Mouse (Mus musculus) retina, postnatal 7 days (tissue): ENCODE results near the gene Peli2.
"Not testable (repeated sequence)": the region's sequence is repeated elsewhere in the genome, so short reads cannot be mapped to it uniquely, and the experiment has no call there.

Experiments used
- DNase-seq: peaks from one replicate; pipeline ENCODE4 v3.0.0-alpha.2; 2012; ENCODE audit warnings: low read depth, low spot score

The Peli2 gene

DNA sequence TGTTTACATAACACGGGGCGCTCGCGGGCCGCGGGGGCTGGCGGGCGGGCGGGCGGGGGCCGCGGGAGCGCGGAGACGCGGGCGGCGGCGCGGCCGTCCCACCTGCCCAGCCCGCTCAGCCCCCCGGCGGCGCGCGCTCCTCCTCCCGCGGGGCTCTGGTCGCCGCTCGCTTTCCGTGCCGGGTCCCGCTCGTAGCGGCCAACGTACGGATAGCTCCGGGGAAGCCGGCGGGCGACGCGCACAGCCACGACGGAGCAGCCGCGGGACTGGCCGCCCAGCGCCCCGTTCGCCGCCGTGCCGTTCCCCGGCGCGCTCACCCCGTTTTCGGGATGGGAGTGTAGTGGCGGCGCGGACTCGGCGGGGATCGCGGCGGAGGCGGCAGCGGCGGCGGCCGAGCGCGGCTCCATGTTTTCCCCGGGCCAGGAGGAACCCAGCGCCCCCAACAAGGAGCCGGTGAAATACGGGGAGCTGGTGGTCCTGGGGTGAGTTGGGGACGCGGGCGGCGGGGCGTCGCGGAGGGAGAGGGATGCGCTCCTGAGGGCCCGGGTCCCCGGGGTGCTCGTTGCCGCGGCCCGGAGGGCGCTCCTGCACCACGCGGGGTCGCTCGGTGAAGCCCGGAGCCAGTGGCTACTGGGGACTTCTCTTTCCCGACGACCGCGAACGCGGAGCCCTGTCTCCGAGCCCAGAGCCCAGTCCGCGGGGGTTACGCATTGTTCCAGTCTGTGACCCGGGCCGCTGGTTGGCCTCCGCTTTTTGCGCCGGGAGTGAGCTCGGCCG lies at the start of gene Peli2:
Gene Peli2, plus strand, starts transcription at position 72 of the 777 bp plus-strand sequence.
- no peak for DNase-seq

DNA sequence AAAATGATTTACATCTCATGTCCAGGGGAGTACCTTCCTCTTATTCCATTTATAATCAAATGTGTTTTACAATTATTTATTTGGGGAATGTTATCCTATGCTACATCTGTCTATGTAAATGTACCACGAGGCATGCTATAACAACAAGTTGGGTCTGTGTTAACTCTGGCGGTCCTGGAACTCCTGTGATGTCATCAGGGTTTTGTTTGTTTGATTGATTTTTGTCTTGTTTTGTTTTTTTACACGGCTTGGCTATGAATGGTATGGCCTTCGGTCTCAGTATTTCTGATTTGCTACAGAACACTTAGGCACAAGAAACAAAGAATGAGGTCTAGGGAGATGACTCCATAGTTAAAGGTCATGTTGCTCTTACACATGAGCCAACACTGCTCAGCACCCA lies 48.5 kb upstream of the Peli2 start:
- DNase-seq = no peak

DNA sequence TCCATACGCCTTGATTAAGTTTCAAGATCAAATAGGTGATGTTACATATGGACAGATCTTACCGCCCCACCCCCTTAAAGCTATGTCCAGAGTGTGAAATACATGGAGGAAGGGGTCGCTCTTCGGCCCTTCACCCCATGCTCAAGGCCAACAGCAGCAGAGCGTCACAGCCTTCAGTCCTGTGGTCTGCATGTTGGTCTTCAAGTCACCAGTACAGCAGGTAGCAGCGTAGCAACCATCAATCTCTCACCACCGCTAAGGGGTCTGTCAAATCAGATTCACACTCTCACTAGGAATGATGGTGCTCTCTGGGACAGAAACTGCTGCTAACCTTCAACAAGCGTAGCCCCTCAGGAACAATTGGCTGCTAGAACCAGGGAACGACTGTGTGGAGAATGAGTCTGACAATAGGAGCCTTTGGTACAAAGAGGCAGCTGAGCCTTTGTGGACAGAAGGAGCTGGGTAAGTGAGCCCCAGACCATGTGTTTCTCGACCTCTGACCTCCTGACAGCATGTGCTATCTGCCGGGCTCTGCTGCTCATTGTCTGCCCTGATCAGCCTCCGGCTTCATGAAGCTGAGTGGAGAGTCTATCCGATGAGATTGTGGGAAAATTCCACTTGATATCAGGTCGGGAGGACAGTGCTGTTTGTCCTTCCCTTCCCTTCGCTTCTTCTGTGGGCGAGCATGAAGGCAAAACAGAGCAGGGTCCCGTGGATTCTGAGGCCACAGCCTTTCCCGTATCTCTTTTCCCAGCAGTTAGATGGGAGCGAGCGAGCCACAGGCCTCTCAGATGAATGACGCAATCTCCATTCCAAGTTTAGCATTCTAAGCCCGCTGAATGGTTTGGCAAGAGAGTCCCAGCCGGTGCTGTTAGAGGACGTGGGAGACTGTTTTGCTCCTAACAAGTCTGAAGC lies 47.1 kb upstream of the Peli2 start:
- DNase-seq = no peak

DNA sequence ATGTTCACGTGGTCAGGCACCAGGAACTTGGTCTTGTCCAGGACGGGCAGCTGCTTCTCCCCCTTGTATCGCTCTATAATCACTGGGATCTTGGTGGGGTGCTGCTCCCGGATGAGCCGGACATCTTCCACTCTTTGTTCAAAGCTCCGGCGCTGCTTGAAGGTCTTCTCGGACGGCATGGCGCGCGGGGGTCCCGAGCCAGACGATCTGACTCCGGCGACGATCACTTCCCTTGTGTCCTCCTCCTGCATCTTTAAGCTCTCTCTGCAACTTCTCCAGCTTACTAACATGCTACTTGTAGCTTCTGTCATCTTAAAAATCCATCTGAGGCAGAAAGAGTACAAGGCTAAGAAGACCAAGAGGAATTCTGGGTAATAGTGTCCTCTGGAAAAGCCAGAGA lies 41.0 kb upstream of the Peli2 start:
- DNase-seq = not testable (repeated sequence)

DNA sequence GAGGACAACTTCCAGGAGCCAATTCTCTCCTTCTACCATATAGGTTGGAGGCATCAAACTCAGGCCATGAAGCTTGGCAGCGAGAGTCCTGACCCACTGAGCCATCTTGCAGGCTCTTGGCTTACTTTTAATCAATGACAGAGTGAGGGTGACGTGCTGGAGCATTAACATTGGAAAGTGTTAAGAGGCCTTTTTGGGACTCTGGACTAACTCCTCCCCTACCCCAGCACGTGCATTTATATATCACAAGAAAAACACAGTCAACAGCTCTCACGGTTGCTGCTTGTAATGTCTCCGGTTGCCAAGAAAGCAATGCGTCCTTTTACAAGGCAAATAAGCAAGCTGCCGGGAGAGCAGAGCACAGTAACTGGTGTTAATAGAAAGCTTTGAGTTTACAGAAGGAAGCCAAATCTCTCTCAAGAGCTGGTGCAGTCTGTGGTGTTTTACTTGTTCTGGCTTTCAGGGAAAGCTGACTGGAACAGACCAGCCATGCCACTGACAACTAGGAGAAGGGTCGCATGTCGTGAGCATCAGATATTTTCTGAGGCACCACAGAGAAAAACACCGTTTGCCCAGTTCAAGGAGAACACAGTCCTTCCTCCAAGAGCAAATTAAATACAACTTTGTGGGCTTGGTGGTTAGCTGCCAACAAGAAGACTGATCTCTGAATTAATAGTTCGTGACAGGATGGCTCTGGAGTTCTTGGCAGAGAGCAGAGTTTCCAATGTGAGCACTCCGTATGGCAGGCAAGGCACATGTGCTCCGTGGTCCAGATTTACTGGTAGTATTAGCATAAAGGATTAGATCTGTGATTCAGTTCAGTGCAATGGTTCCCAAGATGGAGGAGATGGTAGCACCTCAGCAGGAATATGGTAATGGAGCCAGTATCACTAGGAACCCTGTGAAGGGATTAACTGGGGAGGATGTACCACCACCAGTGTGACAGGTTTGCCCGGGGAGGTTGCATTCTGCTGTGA lies 36.5 kb upstream of the Peli2 start:
- DNase-seq = no peak

- no peak for DNase-seq
These were observed 33.8 kb upstream of the Peli2 start for GRCm38 (mm10) chr14:48086682-48087297.

GRCm38 (mm10) chr14:48087298-48087830 lies 33.3 kb upstream of the Peli2 start:
- no peak for DNase-seq

DNA sequence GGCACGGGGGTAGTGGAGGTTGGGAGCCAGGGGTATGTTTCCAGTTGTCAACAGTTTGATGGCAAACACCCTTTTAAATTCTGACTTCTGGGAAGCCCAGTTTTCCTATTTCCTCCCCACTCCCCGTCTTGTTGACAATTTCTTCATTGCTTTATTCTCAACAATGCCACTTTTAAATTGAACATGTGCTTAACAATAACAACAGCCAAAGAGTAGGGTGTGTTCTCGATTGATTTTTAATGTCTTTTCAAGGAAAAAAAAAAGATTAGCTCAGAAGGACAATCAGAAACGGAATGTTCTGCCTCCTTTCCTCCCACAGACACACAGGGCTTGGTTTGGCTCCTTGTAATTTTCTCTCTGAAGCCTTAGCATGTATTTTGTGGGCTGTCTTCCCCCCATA lies 30.2 kb upstream of the Peli2 start:
- no peak for DNase-seq

DNA sequence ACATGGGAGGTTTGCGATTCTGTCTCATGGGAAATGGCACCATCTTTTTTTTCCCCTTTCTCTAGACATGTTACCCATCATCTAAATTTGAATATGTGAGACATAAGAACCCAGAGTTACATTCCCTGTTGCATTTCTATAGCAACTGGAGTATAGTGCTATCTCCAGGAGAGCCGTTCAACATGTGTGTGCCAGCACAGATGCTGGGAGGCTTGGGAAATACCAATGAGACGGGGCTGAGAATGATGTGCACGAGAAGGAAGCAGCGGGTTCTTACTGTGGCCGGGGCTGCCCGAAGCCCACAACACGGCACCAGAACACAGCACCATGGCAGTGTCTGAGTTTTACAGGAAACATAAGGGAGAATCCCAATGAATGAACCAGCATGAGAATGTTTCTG lies 29.5 kb upstream of the Peli2 start:
- DNase-seq = no peak

DNA sequence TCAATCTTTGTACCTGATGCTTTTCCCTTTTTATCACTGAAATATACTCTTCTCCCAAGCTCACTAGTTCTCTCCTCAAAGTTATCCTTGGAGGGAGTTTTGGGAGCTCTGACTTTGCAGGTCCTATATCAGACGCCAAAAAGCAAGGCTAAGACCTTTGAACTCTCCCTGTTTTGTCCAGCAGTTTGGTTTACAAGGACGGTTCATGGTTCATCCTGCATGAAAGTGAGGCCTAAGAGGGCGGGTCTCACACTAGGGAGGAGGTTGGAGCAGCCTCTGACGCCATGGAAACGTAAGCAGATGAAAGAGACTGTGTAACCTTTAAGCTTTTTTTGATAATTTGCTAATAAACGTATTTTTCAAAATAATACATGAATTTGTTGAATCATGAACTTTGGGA lies 22.4 kb upstream of the Peli2 start:
- DNase-seq = no peak

GRCm38 (mm10) chr14:48099354-48099753 lies 21.3 kb upstream of the Peli2 start:
- DNase-seq = no peak

DNA sequence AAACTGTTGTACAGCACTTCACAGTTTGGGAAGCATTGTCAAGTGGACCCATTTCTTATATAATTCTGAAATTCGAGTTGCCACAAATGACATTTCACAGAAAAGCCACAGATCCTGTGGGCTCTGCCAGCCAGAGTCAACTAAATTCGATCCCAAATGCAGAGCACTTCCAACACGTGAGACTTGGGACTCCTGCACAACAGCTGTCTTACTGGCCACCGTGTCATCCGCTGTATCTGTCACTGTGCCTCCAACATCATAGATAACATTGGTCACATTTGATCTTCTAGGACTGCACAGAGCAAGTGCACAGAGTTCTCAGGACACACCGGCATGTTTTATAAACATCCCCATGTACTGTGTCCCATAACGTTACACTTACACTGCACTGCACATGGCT lies 14.2 kb upstream of the Peli2 start:
- DNase-seq = no peak

GRCm38 (mm10) chr14:48117986-48118385 lies 2.6 kb upstream of the Peli2 start:
- DNase-seq = no peak

DNA sequence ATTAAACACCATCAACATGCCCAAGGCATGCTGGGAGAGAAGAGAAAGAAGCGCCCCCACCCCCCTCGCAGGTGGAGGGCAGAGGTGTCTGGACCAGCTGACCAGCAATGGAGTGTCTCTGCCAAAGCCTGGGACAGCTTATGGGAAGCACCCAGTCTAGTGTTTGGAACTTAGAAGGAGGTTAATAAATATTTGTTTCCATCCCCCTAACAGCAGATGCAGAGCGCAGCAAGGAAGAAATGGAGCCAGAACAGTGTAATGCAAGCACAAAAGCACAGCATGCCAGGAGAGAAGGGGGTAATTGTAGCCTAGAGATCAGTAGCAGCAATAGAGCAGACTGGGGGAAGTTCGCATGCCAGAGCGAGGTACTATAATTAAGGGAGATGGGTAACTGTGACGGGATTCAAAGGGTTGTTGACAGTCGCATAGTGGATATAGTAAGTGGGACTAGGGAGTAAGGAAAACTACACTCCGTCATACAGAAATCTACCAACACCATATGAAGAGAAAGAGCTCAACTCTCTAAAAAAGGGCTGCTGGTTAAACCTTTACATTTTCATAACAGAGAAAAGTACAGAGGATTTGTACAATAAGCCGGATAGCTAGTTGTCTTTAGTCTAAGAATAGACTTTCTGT lies 1.5 kb upstream of the Peli2 start:
- no peak for DNase-seq

GRCm38 (mm10) chr14:48119648-48120270 lies 864 bp upstream of the Peli2 start:
- no peak for DNase-seq

- DNase-seq = no peak
These were observed 226 bp upstream of the Peli2 start for GRCm38 (mm10) chr14:48120443-48120751.

DNA sequence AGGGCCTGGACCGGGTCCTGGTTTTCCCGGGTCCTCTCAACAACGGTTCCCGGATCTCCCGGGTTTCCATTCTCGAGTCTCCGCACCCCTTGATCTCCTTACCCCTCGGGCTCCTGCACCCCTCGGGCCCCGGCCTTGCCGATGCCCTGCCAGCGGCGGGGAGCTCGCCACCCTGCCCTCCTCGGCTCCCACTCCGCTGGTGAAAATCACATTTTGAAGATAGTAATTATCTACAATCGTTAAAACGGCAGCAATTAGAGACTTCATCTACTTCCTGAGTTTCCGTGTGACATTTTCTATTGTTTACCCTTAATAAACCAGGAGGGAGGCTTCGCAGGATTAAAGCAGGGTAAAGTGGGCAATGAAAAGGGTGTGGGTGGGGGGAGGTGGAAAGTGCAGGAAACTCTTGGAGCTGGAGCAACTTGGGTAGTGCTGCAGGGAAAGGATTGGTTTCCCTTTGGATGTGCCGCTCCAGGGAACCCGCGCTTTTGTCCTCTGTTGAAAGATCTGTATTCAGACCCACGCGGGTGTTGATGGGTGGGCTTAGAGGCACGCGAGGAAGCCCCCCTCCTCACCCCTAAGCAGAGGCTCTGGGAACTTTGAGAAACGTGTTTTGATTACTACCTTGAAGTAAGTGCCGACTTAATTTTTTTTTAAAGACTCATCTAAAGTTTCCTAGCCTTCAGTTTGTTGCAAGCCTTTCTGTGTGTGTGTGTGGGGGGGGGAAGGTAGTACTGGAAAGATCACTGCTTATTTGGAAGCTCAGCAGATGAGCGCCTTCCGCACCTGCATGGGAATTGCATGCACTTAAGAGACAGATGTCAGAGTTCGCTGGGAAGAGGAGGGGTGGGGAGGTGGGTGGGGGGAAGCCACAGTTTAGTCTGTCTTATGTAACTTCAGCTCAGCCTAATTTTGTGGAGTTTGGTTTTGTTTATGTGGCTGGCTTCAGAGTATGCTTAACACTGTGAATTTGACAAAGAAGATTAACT lies 1.2 kb downstream of the Peli2 start:
- DNase-seq = no peak

DNA sequence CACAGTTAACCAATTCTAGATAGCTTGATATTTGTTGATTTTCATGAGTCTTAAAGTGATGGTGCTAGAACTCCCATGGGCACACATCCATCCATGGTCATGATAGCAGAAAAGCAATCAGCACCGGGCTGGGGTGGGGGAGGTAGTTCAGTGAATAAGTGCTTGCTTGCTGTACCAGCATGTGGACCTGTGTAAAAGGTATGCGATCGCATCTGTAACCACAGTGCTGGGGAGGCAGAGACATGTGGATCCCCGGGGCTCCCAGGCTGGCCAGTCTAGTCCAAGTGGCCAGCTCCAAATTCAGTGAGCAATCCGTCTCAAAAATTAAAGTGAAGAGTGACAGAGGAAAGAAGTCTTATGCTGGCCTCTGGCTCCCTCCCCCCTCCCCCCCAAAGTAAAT lies 3.4 kb downstream of the Peli2 start:
- DNase-seq = no peak

GRCm38 (mm10) chr14:48124816-48125215 lies 4.2 kb downstream of the Peli2 start:
- DNase-seq = no peak
